Mouse (Mus musculus) bone marrow macrophage, adult 2 months (primary cell): Measurements from ENCODE around the gene Gm17490.

Experiments
- CTCF ChIP-seq: IDR thresholded peaks from 2 replicates; pipeline ENCODE4 v1.5.1; 2012; ENCODE audit warnings: low read depth, mild to moderate bottlenecking, low read length, moderate library complexity
- POLR2A ChIP-seq: IDR thresholded peaks from 2 replicates; pipeline ENCODE4 v1.6.1; 2012; ENCODE audit warnings: mild to moderate bottlenecking, low read depth, low read length, borderline replicate concordance

DNA sequence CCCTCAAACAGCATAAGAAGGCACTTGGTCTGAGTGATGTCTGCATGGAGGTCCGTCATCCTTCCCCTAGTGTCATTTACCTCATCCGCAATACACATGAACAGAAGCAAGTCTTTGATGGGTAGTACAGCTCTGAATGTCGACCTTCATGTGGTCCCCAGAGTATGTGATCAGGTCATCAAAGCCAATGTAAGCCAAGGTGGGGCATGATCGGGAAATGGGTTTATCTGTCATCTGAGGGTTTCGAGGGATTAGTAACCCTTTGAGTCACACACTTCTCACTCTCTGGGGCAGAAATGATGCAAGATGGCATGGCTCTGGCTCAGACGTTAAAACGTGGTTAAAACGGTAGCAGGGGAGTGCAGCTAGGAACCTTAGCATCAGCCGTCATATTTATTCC lies 9.2 kb downstream of the Gm17490 start:
- TF ChIP-seq POLR2A (no peak), CTCF (no peak)
